Mouse (Mus musculus) neural tube, embryonic 13.5 days (tissue): ENCODE data around the gene Mrps34. TPM values are rescaled to one million over a fixed set of nuclear protein-coding genes. Genes with fewer than 3 reads are reported as not detected.

Source experiments
- ATAC-seq: fragments of 200-750 bp; cut with Nextera tagmentation; 2 replicates; pipeline ENCODE4 v1.8.0; 2017; ENCODE audit warnings: low read depth, mild to moderate bottlenecking, moderate TSS enrichment, moderate library complexity
- H3K27ac ChIP-seq: fragments of 300-500 bp; sonication (generic); replicated peaks from 2 replicates; pipeline ENCODE4 v1.5.1; 2015; ENCODE audit warnings: moderate library complexity, mild to moderate bottlenecking, inconsistent platforms
- H3K27me3 ChIP-seq: fragments of 300-500 bp; sonication (generic); 2 replicates; pipeline ENCODE4 v1.6.1; 2015; ENCODE audit warnings: mild to moderate bottlenecking, inconsistent platforms
- H3K36me3 ChIP-seq: fragments of 300-500 bp; sonication (generic); 2 replicates; pipeline ENCODE4 v1.6.1; 2015; ENCODE audit warnings: mild to moderate bottlenecking, inconsistent platforms
- H3K4me1 ChIP-seq: fragments of 300-500 bp; sonication (generic); replicated peaks from 2 replicates; pipeline ENCODE4 v1.6.1; 2015; ENCODE audit warnings: inconsistent platforms
- H3K4me2 ChIP-seq: fragments of 300-500 bp; sonication (generic); 2 replicates; pipeline ENCODE4 v1.6.1; 2015; ENCODE audit warnings: inconsistent platforms, mild to moderate bottlenecking, moderate library complexity
- H3K4me3 ChIP-seq: fragments of 300-500 bp; sonication (generic); 2 replicates; pipeline ENCODE4 v1.5.1; 2015; ENCODE audit warnings: mild to moderate bottlenecking, inconsistent platforms
- H3K9ac ChIP-seq: fragments of 300-500 bp; sonication (generic); 2 replicates; pipeline ENCODE4 v1.6.1; 2015; ENCODE audit warnings: moderate library complexity, mild to moderate bottlenecking, inconsistent platforms
- H3K9me3 ChIP-seq: fragments of 300-500 bp; sonication (generic); 2 replicates; pipeline ENCODE4 v1.6.1; 2016; ENCODE audit warnings: inconsistent platforms
- WGBS: fragments of 180-500 bp; shearing (Covaris S2); methylation state at CpG from one replicate; pipeline ENCODE4 v1.1.7; 2015; 5-methylcytosine and 5-hydroxymethylcytosine counted together
- polyA plus RNA-seq: library from polyadenylated mRNA; unstranded; fragments of >200 nt; fragmentation: Nextera tagmentation; extraction: Ambion mirVana; gene quantifications from 2 replicates; pipeline ENCODE4 v1.2.1, GENCODE M21; 2015

The Mrps34 gene
- polyA plus RNA-seq, 1 experiment from 2014 or later, result 85.7 TPM

DNA sequence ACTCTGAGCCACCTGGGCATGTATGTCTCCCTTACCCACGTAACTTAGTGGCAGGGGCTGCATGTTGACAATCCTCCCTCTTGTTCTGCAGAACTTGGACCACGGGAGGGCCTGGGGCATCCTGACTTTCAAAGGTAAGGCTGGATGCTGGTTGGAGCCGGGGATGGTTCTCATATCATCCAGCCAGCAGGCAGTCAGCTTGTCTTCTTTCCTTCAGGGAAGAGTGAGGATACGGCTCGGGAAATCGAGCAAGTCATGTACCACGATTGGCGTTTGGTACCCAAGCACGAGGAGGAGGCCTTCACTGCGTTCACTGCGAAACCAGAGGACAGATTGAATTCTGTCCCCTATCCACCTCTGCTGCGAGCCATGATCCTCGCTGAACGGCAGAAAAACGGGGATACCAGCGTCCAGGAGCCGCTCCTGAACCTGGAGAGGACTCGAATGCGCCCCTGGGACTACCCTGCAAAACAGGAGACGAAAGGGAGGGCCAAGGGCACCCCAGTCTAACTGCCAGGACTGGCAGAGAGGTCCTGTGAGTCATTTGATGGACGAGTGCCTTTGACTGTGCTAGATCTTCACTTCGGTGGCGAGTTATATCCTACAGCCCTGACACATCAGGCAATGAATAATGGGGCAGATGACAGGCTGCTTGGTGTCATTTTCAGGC lies 790 bp downstream of the Mrps34 start:
- peaks cover 52% of the 10 kb centered on the region for H3K4me1 ChIP-seq
- 0 out of 2 replicates have a peak, but pooled peaks have one; percentile 10 for ATAC-seq
- WGBS, result 8% methylated on average over 23 of the region's 23 CpGs

DNA sequence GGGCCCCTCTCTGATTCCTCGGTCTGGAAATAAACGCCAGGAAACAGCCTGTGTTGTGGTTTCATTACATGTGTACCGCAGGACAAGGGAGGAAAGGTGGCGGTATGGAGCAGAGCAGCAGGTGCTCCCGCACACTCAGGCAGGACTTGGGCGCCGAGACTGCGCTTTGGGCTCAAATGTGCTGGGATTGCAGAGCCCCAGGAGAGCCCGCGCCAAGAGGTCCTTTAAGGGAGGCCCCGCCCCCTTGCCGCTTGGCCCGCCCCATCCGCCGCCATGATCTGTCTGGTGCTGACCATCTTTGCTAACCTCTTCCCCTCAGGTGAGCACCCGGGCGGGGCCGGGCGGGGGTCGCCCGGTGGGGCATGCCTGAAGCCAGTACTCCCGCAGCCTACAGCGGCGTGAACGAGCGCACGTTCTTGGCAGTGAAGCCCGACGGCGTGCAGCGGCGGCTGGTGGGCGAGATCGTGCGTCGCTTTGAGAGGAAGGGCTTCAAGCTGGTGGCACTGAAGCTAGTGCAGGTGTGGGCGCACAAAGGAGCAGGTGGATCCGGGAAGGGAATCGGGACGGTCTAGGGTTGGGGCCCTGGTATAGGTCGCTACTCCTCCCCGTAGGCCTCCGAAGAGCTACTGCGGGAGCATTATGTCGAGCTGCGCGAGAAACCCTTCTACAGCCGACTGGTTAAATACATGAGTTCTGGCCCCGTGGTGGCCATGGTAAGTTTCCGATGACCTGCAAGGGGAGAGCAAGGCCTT lies 1.5 kb downstream of the Mrps34 start, which contains the start of gene Nme3:
TSS of gene Nme3 (plus strand) at position 260 of the 752 bp plus-strand sequence.
- no peaks in the 10 kb centered on the region for H3K9me3 ChIP-seq
- peak; percentile 70 for ATAC-seq
- 1% methylated on average over 50 of the region's 50 CpGs for WGBS

More for the DNA sequence above, 790 bp downstream of the Mrps34 start:
- H3K27ac ChIP-seq, result peak overlapping the region; percentile 88
- H3K27me3 ChIP-seq, result no peaks in the 10 kb centered on the region
- peaks cover 67% of the 10 kb centered on the region for H3K36me3 ChIP-seq
- no peaks in the 10 kb centered on the region for H3K9me3 ChIP-seq
- peak overlapping the region; percentile 95 for H3K9ac ChIP-seq
- peak overlapping the region; percentile 100 for H3K4me2 ChIP-seq
- peak overlapping the region; percentile 85 for H3K4me3 ChIP-seq

DNA sequence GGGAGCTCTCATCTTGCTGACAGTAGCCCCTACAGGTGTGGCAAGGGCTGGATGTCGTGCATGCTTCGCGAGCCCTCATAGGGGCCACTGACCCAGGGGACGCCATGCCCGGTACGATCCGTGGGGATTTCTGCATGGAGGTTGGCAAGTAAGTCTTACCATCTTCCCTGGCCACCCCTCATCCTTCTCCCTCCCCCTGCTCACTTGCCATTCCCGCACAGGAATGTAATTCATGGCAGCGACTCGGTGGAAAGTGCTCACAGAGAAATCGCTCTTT lies 2.0 kb downstream of the Mrps34 start:
- peaks cover 52% of the 10 kb centered on the region for H3K4me1 ChIP-seq
- H3K9ac ChIP-seq, result peak overlapping the region; percentile 95
- peak; percentile 1; the same call in 1 of the 2 replicates for ATAC-seq
- H3K9me3 ChIP-seq, result no peaks in the 10 kb centered on the region
- H3K36me3 ChIP-seq, result peaks cover 67% of the 10 kb centered on the region
- H3K4me3 ChIP-seq, result peak overlapping the region; percentile 85
- peak overlapping the region; percentile 88 for H3K27ac ChIP-seq
- 34% methylated on average over 11 of the region's 11 CpGs for WGBS
- no peaks in the 10 kb centered on the region for H3K27me3 ChIP-seq
- peak overlapping the region; percentile 100 for H3K4me2 ChIP-seq

More for the DNA sequence above, 1.5 kb downstream of the Mrps34 start, which contains the start of gene Nme3:
- H3K36me3 ChIP-seq, result peaks cover 67% of the 10 kb centered on the region
- peak within 1 kb of the TSS; percentile 85 for H3K4me3 ChIP-seq
- peak within 1 kb of the TSS; percentile 95 for H3K9ac ChIP-seq
- peaks cover 52% of the 10 kb centered on the region for H3K4me1 ChIP-seq
- no peaks in the 10 kb centered on the region for H3K27me3 ChIP-seq
- H3K27ac ChIP-seq, result peak within 1 kb of the TSS; percentile 88
- peak within 1 kb of the TSS; percentile 100 for H3K4me2 ChIP-seq

DNA sequence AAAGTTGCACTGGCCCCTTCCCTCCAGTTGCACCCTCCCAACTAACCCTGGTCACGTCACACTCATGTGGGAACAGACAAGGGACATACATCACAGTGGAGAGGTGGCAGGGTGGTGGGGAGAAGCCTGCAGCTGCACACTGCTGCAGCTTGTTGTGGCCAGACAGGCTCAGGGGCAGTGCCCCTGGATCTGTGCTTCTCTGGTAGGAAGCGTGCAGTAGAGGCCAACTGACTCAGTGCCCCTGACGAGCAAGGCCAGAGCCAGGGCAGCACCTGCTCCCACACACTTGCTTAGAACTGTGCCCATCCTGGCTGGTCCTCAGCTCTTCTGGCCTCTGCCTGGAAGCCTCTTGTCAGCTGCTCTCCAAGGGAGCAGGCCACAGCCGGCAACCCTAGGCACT lies 2.7 kb downstream of the Mrps34 start:
- Histone ChIP-seq H3K9me3 (no peaks in the 10 kb centered on the region), H3K4me2 (peak overlapping the region; percentile 100), H3K4me3 (peak overlapping the region; percentile 85), H3K27me3 (no peaks in the 10 kb centered on the region), H3K9ac (peak overlapping the region; percentile 95), H3K4me1 (peaks cover 52% of the 10 kb centered on the region), H3K27ac (no peak overlapping the region), H3K36me3 (peaks cover 67% of the 10 kb centered on the region)
- WGBS, result 80% methylated on average over 4 of the region's 4 CpGs
- no peak for ATAC-seq

DNA sequence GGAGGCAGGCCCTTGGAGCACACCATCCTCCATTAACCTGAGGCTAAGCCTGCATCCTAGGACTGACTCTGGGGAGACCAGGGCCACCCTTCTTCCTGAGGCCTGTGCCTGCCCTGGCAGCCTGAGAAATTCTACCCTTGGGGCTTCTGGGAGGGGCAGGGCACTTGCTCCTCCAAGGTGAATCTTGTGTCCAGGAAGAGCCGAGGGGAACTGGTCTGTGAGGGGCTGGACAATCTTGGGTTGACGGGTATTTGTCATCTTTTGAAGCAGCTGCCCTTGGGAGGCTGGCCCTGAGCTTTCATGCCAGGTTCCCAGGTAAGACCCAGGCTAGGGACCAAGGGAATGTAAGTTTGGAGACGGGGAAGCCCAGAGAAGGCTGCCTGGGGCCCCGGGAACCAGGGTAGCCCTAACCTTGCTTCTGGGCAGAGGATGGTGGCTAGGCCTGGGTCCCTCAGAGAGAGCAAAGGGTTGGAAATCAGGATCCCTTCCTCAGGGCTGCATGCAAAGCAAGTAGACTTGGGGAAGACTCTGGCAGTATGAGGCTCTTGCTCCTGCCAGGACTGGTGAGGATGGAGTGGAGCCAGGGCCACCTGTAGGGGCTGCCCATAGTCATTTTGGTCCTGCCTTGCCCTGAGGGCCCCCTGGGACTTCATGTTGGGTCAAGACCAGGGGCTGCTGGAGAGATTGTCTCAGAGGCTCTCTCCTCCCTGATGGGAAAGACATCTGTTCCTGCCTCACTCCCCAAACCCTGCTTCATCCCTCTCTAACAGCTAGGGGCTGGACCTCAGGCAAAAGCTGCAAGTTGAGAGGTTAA lies 3.3 kb downstream of the Mrps34 start:
- H3K4me2 ChIP-seq, result peak overlapping the region; percentile 100
- 88% methylated on average over 4 of the region's 4 CpGs for WGBS
- H3K27me3 ChIP-seq, result no peaks in the 10 kb centered on the region
- H3K9ac ChIP-seq, result peak overlapping the region; percentile 95
- H3K4me3 ChIP-seq, result peak overlapping the region; percentile 85; the same call in 1 of the 2 replicates
- no peak for ATAC-seq
- no peaks in the 10 kb centered on the region for H3K9me3 ChIP-seq
- peaks cover 47% of the 10 kb centered on the region for H3K4me1 ChIP-seq
- peaks cover 67% of the 10 kb centered on the region for H3K36me3 ChIP-seq
- H3K27ac ChIP-seq, result no peak overlapping the region

DNA sequence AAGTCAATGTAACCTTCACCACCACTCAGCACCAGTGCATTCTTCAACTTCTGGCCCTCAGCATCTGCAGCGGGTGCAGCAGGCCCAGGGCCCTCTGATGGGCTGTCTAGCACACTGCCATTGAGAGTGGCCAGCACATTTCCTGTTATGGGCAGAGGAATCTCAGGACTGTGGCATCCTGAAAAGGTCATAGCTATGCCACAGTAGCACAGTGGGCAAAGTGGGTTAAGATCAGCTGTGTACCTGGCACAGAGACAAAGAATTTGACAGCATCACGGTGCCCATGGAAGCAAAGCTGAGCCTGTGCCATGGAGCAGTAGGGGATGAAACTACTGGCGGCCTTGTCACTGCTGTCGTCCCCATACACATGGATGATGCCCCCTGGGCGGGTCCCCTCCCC lies 4.2 kb downstream of the Mrps34 start:
- H3K9ac ChIP-seq, result no peak overlapping the region
- H3K27me3 ChIP-seq, result no peaks in the 10 kb centered on the region
- H3K4me1 ChIP-seq, result peaks cover 38% of the 10 kb centered on the region
- H3K4me2 ChIP-seq, result no peak overlapping the region
- 90% methylated on average over 5 of the region's 5 CpGs for WGBS
- no peak overlapping the region for H3K4me3 ChIP-seq
- H3K27ac ChIP-seq, result no peak overlapping the region
- H3K9me3 ChIP-seq, result no peaks in the 10 kb centered on the region
- ATAC-seq, result no peak
- H3K36me3 ChIP-seq, result peaks cover 72% of the 10 kb centered on the region

DNA sequence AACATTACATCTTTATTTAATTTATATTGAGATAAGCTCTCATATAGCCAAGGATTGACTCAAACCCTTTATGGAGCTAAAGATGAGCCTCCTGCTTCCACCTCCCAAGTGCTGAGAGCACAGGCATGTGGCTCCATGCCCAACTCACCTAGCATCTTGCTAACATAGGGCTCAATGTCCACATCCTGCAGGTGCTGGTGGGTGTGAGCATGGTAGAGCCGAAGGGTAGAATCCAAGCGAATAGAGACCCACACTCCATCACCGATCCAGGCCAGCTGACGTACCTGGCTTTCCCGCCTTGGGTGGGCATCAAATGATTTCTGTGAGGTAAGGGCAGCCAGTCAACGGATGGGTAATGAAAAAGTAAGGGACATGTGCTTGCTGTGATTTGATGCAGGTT lies 5.1 kb downstream of the Mrps34 start:
- Histone ChIP-seq H3K9me3 (no peaks in the 10 kb centered on the region), H3K27ac (no peak overlapping the region), H3K9ac (no peak overlapping the region), H3K36me3 (peaks cover 80% of the 10 kb centered on the region), H3K4me2 (no peak overlapping the region), H3K4me3 (no peak overlapping the region), H3K27me3 (no peaks in the 10 kb centered on the region), H3K4me1 (peaks cover 33% of the 10 kb centered on the region)
- no peak for ATAC-seq
- WGBS, result 94% methylated on average over 6 of the region's 6 CpGs

DNA sequence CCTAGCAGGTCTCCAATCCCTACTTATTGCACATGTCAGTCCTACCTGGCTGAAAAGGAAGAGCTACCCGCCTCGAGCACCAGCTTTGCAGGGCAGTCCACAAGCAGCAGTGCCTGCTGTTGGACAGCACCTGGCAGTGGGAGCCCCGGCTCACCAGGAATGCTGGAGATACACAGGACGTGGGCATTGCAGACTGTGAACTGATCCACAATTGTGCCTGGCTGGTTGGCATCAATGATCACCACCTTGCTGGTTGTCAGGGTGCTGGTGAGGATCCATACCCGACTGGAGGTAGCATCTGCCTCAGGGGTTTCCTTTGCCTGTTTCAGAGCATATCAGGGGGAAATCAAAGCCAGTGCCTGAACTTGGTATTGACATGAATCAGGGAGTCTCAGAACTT lies 7.2 kb downstream of the Mrps34 start:
- H3K9ac ChIP-seq, result no peak overlapping the region
- WGBS, result 95% methylated on average over 5 of the region's 5 CpGs
- H3K4me1 ChIP-seq, result peaks cover 15% of the 10 kb centered on the region
- H3K27ac ChIP-seq, result no peak overlapping the region
- H3K9me3 ChIP-seq, result no peaks in the 10 kb centered on the region
- H3K4me2 ChIP-seq, result no peak overlapping the region
- peaks cover 100% of the 10 kb centered on the region for H3K36me3 ChIP-seq
- H3K4me3 ChIP-seq, result no peak overlapping the region
- no peak for ATAC-seq
- no peaks in the 10 kb centered on the region for H3K27me3 ChIP-seq

DNA sequence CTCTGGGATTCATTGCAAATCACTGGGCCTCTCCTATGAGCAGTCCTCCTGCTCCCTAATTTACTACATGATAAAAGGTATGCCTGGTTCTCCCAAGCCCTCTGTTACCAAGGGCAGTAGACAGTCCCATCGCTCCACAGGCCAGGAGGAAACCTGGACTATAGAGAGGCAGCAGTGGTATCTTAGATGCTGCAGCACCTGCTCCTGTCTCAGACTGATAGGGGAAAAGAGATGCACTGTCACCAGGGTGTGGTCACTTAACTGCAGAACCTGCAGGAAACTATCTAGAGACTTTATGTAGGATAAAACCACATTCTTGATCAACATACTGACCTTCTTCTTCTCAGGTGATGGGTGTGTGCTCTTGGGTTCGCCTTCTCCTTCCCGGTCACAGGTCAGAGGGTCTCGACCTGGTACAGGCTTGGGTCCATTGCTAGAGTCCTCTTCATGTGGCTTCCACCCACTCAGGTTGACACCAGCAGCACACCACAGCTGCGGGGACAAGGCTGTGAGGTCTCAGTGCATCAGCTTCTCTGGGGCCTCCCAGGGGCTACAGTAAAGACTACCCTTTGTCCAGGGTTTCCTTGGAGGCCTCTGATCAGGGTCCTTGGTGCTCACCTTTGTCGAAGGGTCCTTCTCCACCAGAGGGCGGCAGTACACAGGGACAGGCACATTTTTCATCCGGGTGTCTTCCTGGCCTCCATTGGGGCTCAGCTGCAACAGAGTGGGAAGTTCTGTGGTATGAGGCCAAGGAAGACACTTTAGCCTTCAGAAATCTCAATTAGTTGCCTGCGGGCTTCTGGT lies 8.0 kb downstream of the Mrps34 start:
- Histone ChIP-seq H3K4me3 (no peak overlapping the region), H3K4me1 (peaks cover 8% of the 10 kb centered on the region), H3K9ac (no peak overlapping the region), H3K27me3 (no peaks in the 10 kb centered on the region), H3K36me3 (peaks cover 100% of the 10 kb centered on the region), H3K4me2 (no peak overlapping the region), H3K27ac (no peak overlapping the region), H3K9me3 (no peaks in the 10 kb centered on the region)
- no peak for ATAC-seq
- 69% methylated on average over 9 of the region's 9 CpGs for WGBS

DNA sequence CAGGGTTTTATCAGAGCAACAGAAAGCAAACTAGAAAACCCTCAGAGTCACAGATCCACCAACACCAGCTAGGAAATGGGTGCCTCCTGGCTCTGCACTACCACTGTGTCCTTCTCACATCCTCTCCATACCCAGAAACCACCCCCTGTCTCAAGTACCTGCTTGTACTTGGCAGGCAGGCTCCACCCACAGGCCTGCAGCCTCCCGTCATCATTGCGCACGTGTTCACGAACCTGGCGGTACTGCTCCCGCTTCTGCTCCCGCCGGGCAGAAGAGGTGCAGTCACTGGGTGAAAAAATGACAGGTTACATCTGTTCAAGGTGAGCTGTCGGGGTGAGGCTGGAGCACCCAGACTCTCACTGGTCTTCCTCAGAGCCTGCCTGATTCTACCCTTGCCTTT lies 8.9 kb downstream of the Mrps34 start:
- WGBS, result 97% methylated on average over 9 of the region's 9 CpGs
- Histone ChIP-seq H3K4me1 (no peaks in the 10 kb centered on the region), H3K9ac (no peak overlapping the region), H3K4me3 (no peak overlapping the region), H3K4me2 (no peak overlapping the region), H3K36me3 (peaks cover 100% of the 10 kb centered on the region), H3K27ac (no peak overlapping the region), H3K9me3 (no peaks in the 10 kb centered on the region), H3K27me3 (no peaks in the 10 kb centered on the region)
- ATAC-seq, result no peak

DNA sequence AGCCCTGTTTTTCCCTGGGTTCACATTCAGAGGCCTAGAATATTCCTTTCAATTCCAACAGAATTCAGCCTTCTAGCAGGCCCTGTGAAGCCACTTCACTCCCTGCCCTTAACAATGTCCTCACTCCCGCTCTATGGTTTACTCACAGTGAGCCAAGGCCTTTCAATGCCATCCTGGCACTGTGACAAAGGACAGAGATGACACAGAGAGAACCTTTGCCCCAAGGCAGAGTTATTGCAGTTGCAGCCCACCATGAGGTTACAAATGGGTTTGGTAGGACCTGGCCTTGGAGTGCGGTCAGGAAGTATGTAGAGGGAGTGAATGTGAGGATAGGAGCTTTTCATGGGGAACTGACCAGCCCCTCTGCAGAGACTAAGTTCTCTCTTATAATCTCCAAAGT lies 12.7 kb downstream of the Mrps34 start:
- Histone ChIP-seq H3K4me3 (no peak overlapping the region), H3K4me2 (no peak overlapping the region)

More for the DNA sequence above, 12.7 kb downstream of the Mrps34 start:
- H3K9me3 ChIP-seq, result no peaks in the 10 kb centered on the region
- H3K27ac ChIP-seq, result no peak overlapping the region
- no peaks in the 10 kb centered on the region for H3K4me1 ChIP-seq
- peaks cover 100% of the 10 kb centered on the region for H3K36me3 ChIP-seq
- ATAC-seq, result no peak
- no peak overlapping the region for H3K9ac ChIP-seq
- no peaks in the 10 kb centered on the region for H3K27me3 ChIP-seq
- WGBS, result 96% methylated on average over 2 of the region's 2 CpGs
